Mouse (Mus musculus) monocyte, adult 59 days (primary cell): ENCODE results near the gene Gm3460. TPM values are rescaled to one million over a fixed set of nuclear protein-coding genes. Genes with fewer than 3 reads are reported as not detected.

Experiments
- total RNA-seq, 2 experiments: library from RNA; stranded (reverse); gene quantifications; one replicate each; pipeline ENCODE4 v1.2.4; 2023

The Gm3460 gene
- total RNA-seq: not detected

GRCm38 (mm10) chr14:6622318-6622717 lies at the start of gene Gm3460:
TSS of gene Gm3460 (minus strand) at chr14:6622418.

GRCm38 (mm10) chr14:6590513-6590912 lies 31.7 kb downstream of the Gm3460 start, which contains the start of gene Gm3629:
TSS of gene Gm3629 (minus strand) at chr14:6590613.

Other genes starting within 250 kb of the Gm3460 start
- not detected for gene Gm16440, start 232.1 kb downstream of the Gm3460 start, total RNA-seq
- gene Gm3591, start 209.9 kb downstream of the Gm3460 start, total RNA-seq: not detected
- not detected for gene Gm3594, start 177.8 kb downstream of the Gm3460 start, total RNA-seq
- gene Gm8356, start 85.1 kb downstream of the Gm3460 start, total RNA-seq: not detected
- not detected for gene Gm3629, start 31.8 kb downstream of the Gm3460 start, total RNA-seq
- gene Gm10251, start 61.8 kb upstream of the Gm3460 start, total RNA-seq: not detected
- not detected for gene Gm8050, start 97.8 kb upstream of the Gm3460 start, total RNA-seq
- gene Gm3636, start 119.9 kb upstream of the Gm3460 start, total RNA-seq: not detected
- gene Gm8362, start 152.0 kb upstream of the Gm3460 start, total RNA-seq: not detected
- gene Gm3642, start 217.9 kb upstream of the Gm3460 start, total RNA-seq: not detected